Mouse (Mus musculus): ENCODE measurements around the gene Pbx4. TPM values are rescaled to one million over a fixed set of nuclear protein-coding genes. Genes with fewer than 3 reads are reported as not detected.

Gene Pbx4
- total and polyA plus RNA-seq, 3 experiments = 1.0 to 5.9 (median 2.4) TPM

- H3K9ac ChIP-seq (ENCODE audit: insufficient read depth, low read depth) = no peak overlapping the region
- H3K4me2 ChIP-seq (ENCODE audit: insufficient read depth, low read depth, poor library complexity, severe bottlenecking) = no peak overlapping the region
- H3K36me3 ChIP-seq (replicated peaks in 1 of 2; ENCODE audit: control insufficient read depth in 1 of 2, insufficient read depth in 1 of 2, low read length in 1 of 2) = peaks cover 51 to 82% of the 10 kb centered on the region in 2 experiments
- dilution Hi-C loops (cut with MboI; ENCODE audit: extremely low pct_ligation_motif_present, extremely low pct_unique_long_range_greater_than_20kb, low sequenced_read_pairs) = no loop called here
- H3K4me3 ChIP-seq (replicated peaks in 1 of 3; ENCODE audit: low read depth in 2 of 3, low read length in 2 of 3, poor library complexity in 1 of 3) = no peak overlapping the region
- H3K4me1 ChIP-seq (ENCODE audit: control insufficient read depth in 1 of 2, insufficient read depth in 2 of 2) = peaks cover 6 to 28% of the 10 kb centered on the region in 2 experiments; a peak in 3 of 4 replicates
- TF ChIP-seq SIN3A (IDR thresholded peaks at IDR 0.05; ENCODE audit: low read length) = no peak
- TF ChIP-seq JUN (IDR thresholded peaks at IDR 0.05; ENCODE audit: insufficient read depth, low read depth, low read length) = no peak
- DNase-seq (ENCODE audit: extremely low read depth) = no peak
- H3K27me3 ChIP-seq (replicated peaks) = no peaks in the 10 kb centered on the region
- in situ Hi-C loops (cut with MboI; ENCODE audit: low pct_ligation_motif_present, low pct_unique_long_range_greater_than_20kb, low sequenced_read_pairs) = no loop called here
- H3K9me3 ChIP-seq (replicated peaks; ENCODE audit: low read length) = no peaks in the 10 kb centered on the region
- no peak overlapping the region for H3K27ac ChIP-seq (ENCODE audit: insufficient read depth, low read depth)
- no peaks in the 10 kb centered on the region for H3K79me2 ChIP-seq (replicated peaks; ENCODE audit: control insufficient read depth, extremely low read depth, insufficient read depth, poor library complexity, severe bottlenecking)
These were observed 11.8 kb upstream of the Pbx4 start for GRCm38 (mm10) chr8:69820466-69820865.

GRCm38 (mm10) chr8:69821971-69822385 lies 10.3 kb upstream of the Pbx4 start:
- peak overlapping the region; percentile 10 to 53 (median 51) for H3K4me3 ChIP-seq (replicated peaks in 1 of 3; ENCODE audit: low read depth in 2 of 3, low read length in 2 of 3, poor library complexity in 1 of 3)

DNA sequence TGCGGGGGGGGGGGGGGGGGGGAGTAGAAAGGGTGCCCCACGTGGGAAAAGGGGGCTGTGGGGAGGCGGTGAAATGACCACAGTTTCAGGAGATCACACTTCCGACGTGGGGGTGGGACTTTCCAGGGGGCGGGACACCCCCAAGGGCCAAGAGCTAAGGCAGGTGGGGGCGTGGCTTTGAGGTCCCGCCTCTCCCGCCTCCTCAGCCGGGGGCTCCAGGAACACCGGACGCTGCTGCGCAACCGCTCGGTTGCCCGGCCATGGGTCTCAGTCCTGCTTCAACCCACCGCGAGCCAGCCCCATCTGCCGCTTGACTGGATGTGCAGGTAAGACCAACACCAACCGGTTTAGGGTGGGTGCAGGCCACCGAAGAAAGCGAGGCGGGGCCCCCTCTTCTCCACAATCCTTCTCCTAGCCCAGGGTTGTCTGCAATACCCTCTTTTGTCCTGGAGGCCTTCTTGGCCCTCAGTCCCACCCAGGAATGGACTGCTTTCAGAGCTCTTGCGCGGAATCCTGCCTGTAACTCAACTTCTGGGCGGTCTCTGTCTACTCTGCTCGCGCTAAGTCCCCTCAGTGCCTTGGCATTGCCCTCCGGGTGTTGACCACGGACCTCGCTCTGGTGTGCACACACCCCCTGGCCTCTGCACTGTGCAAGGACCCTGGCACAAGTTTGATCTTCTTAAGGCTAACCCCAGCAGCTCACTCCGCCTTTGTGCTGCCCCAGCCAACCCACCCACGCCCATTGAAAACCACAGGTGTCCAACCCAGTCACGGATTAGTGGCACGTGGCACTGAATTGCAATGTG lies 9.7 kb upstream of the Pbx4 start, which contains the start of gene Lpar2:
Lpar2 (plus strand) TSS at position 44 of the 806 bp plus-strand sequence.
- dilution Hi-C loops (cut with MboI; ENCODE audit: extremely low pct_ligation_motif_present, extremely low pct_unique_long_range_greater_than_20kb, low sequenced_read_pairs) (no loop called here), in situ Hi-C loops (cut with MboI; ENCODE audit: low pct_ligation_motif_present, low pct_unique_long_range_greater_than_20kb, low sequenced_read_pairs) (no loop called here)
- Histone ChIP-seq H3K4me2 (ENCODE audit: insufficient read depth, low read depth, poor library complexity, severe bottlenecking) (peak within 1 kb of the TSS; percentile 33), H3K36me3 (replicated peaks in 1 of 2; ENCODE audit: control insufficient read depth in 1 of 2, insufficient read depth in 1 of 2, low read length in 1 of 2) (peaks cover 36 to 80% of the 10 kb centered on the region in 2 experiments), H3K79me2 (replicated peaks; ENCODE audit: control insufficient read depth, extremely low read depth, insufficient read depth, poor library complexity, severe bottlenecking) (no peaks in the 10 kb centered on the region), H3K27me3 (replicated peaks) (no peaks in the 10 kb centered on the region), H3K4me1 (ENCODE audit: control insufficient read depth in 1 of 2, insufficient read depth in 2 of 2) (peaks cover 6 to 36% of the 10 kb centered on the region in 2 experiments; a peak in 3 of 4 replicates), H3K9ac (ENCODE audit: insufficient read depth, low read depth) (peak within 1 kb of the TSS; percentile 48), H3K27ac (ENCODE audit: insufficient read depth, low read depth) (peak within 1 kb of the TSS; percentile 51), H3K4me3 (replicated peaks in 1 of 3; ENCODE audit: low read depth in 2 of 3, low read length in 2 of 3, poor library complexity in 1 of 3) (peak within 1 kb of the TSS; percentile 48 to 53 (median 51)), H3K9me3 (replicated peaks; ENCODE audit: low read length) (no peaks in the 10 kb centered on the region)
- DNase-seq (ENCODE audit: extremely low read depth) = peak; percentile 79
- TF ChIP-seq TBP (conservative IDR thresholded peaks at IDR 0.05; ENCODE audit: low read depth, low read length) (no peak), MXI1 (IDR thresholded peaks at IDR 0.05; ENCODE audit: low read depth, low read length) (peak; percentile 68), E2F4 (IDR thresholded peaks at IDR 0.05; ENCODE audit: insufficient replicate concordance, low read depth, low read length) (no peak), ZC3H11A (IDR thresholded peaks at IDR 0.05; ENCODE audit: low read depth, low read length) (no peak), MYC (IDR thresholded peaks at IDR 0.05; ENCODE audit: low read depth, low read length) (0 out of 2 replicates have a peak, but pooled peaks have one; percentile 31), ZKSCAN1 (IDR thresholded peaks at IDR 0.05; ENCODE audit: borderline replicate concordance, low read depth, low read length) (no peak), NELFE (IDR thresholded peaks at IDR 0.05; ENCODE audit: low read depth, low read length) (0 out of 2 replicates have a peak, but pooled peaks have one; percentile 16), ZNF384 (IDR thresholded peaks at IDR 0.05; ENCODE audit: low read depth, low read length) (no peak), JUN (IDR thresholded peaks at IDR 0.05; ENCODE audit: insufficient read depth, low read depth, low read length) (no peak), MAZ (IDR thresholded peaks at IDR 0.05; ENCODE audit: low read depth, low read length) (peak; percentile 94), ELF1 (IDR thresholded peaks at IDR 0.05; ENCODE audit: low read depth, low read length) (peak; percentile 20), SMC3 (IDR thresholded peaks at IDR 0.05; ENCODE audit: low read depth, low read length) (no peak), BHLHE40 (IDR thresholded peaks at IDR 0.05; ENCODE audit: low read depth, low read length) (peak; percentile 28; the same call in 1 of the 2 replicates), NRF1 (IDR thresholded peaks at IDR 0.05; ENCODE audit: low read depth, low read length) (peak; percentile 69), HCFC1 (IDR thresholded peaks at IDR 0.05; ENCODE audit: low read depth, low read length) (0 out of 2 replicates have a peak, but pooled peaks have one; percentile 16), JUND (conservative IDR thresholded peaks at IDR 0.05; ENCODE audit: low read depth, low read length) (no peak), CHD1 (IDR thresholded peaks at IDR 0.05; ENCODE audit: low read depth, low read length) (no peak), POLR2AphosphoS2 (IDR thresholded peaks at IDR 0.05; ENCODE audit: low read depth, low read length) (no peak; the same call in 1 of the 2 replicates), IRF4 (IDR thresholded peaks at IDR 0.05; ENCODE audit: low read depth, low read length) (0 out of 2 replicates have a peak, but pooled peaks have one; percentile 19)

More at GRCm38 (mm10) chr8:69821971-69822385, 10.3 kb upstream of the Pbx4 start:
- peak; percentile 12 for DNase-seq (ENCODE audit: extremely low read depth)
- Histone ChIP-seq H3K4me1 (ENCODE audit: control insufficient read depth in 1 of 2, insufficient read depth in 2 of 2) (peaks cover 6 to 30% of the 10 kb centered on the region in 2 experiments; a peak in 3 of 4 replicates), H3K9ac (ENCODE audit: insufficient read depth, low read depth) (peak overlapping the region; percentile 48), H3K9me3 (replicated peaks; ENCODE audit: low read length) (no peaks in the 10 kb centered on the region), H3K79me2 (replicated peaks; ENCODE audit: control insufficient read depth, extremely low read depth, insufficient read depth, poor library complexity, severe bottlenecking) (no peaks in the 10 kb centered on the region), H3K36me3 (replicated peaks in 1 of 2; ENCODE audit: control insufficient read depth in 1 of 2, insufficient read depth in 1 of 2, low read length in 1 of 2) (peaks cover 42 to 80% of the 10 kb centered on the region in 2 experiments), H3K27me3 (replicated peaks) (no peaks in the 10 kb centered on the region), H3K4me2 (ENCODE audit: insufficient read depth, low read depth, poor library complexity, severe bottlenecking) (peak overlapping the region; percentile 33), H3K27ac (ENCODE audit: insufficient read depth, low read depth) (peak overlapping the region; percentile 51)
- TF ChIP-seq RCOR1 (conservative IDR thresholded peaks at IDR 0.05; ENCODE audit: low read depth, low read length) (0 out of 2 replicates have a peak, but pooled peaks have one; percentile 21), MEF2A (IDR thresholded peaks at IDR 0.05; ENCODE audit: borderline replicate concordance, low read depth, low read length) (no peak), POLR2A (IDR thresholded peaks at IDR 0.05; ENCODE audit: low read depth, low read length) (peak; percentile 46; the same call in 1 of the 2 replicates), BHLHE40 (IDR thresholded peaks at IDR 0.05; ENCODE audit: low read depth, low read length) (peak; percentile 88; the same call in 1 of the 2 replicates)
- in situ Hi-C loops (cut with MboI; ENCODE audit: low pct_ligation_motif_present, low pct_unique_long_range_greater_than_20kb, low sequenced_read_pairs) = no loop called here
- dilution Hi-C loops (cut with MboI; ENCODE audit: extremely low pct_ligation_motif_present, extremely low pct_unique_long_range_greater_than_20kb, low sequenced_read_pairs) = no loop called here

Data from CH12.LX (cell line).